Mouse (Mus musculus): ENCODE results near the gene Sult1d1.
"Not testable (repeated sequence)": the region's sequence is repeated elsewhere in the genome, so short reads cannot be mapped to it uniquely, and the experiment has no call there.

Gene Sult1d1

DNA sequence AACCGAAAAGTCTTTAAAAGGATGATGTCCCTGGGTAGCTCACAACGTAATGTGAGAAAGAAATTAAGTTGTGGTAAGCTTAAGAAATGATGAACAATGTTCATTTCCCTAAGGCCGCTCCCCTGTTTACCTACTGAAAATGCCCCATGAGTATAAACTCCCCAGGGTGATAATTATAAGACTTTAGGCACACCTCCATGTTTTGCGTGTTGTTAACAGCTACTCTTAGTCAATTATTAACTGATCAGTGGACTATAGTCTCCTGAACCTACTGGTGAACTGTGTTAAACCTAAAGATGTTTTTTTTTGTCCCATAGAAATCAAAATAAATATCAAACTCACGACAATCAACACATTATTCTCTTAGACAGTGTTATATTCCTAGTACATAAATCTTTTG lies at the start of gene Sult1d1:
Gene Sult1d1, minus strand, starts transcription at position 183 of the 400 bp plus-strand sequence.
- no peak for DNase-seq (ENCODE audit: low spot score)

GRCm38 (mm10) chr5:87615128-87615390 lies 46.2 kb upstream of the Sult1d1 start:
- no peak for DNase-seq (ENCODE audit: low spot score)

GRCm38 (mm10) chr5:87614364-87615127 lies 45.7 kb upstream of the Sult1d1 start:
- no peak for DNase-seq (ENCODE audit: low spot score)

DNA sequence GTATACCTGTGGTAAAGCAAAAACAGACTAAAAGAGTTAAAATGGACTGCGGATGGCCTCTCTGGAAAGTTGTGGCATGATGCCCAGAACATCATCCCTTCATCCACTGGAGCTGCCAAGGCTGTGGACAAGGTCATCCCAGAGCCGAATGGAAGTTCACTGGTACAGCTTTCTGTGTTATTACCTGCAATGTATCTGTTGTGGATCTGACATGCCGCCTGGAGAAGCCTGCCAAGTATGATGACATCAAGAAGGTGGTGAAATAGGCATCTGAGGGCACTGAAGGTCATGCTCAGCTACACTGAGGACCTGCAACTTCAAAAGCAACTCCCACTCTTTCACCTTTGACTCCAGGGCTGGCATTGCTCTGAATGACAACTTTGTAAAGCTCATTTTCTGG lies 32.2 kb upstream of the Sult1d1 start:
- no peak for DNase-seq (ENCODE audit: low spot score)

DNA sequence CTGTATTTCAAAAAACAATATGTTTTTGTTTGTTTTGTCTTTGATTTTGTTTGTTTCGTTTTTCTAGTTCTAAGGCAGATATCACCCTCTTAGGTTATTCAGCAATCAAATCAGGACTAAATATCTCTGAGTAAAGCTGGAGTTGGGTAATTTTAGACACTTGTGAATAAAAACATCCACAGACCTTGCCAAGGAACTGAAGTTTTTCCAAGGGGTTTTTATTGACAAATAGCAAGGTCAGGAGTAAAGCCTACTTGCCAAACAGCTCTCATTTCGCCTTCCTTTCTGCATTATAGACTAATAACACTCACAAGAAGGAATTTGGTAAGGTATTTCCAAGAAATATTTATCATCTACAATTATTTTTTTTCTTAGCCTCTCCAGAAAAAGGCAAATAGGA lies 29.1 kb upstream of the Sult1d1 start:
- DNase-seq (ENCODE audit: low spot score): no peak

GRCm38 (mm10) chr5:87591494-87591893 lies 22.7 kb upstream of the Sult1d1 start, which contains the start of gene Sult1e1:
Gene Sult1e1, minus strand, starts transcription at chr5:87591594.
- no peak for DNase-seq (ENCODE audit: low spot score)

GRCm38 (mm10) chr5:87589916-87590315 lies 21.1 kb upstream of the Sult1d1 start:
- DNase-seq (ENCODE audit: low spot score): no peak

DNA sequence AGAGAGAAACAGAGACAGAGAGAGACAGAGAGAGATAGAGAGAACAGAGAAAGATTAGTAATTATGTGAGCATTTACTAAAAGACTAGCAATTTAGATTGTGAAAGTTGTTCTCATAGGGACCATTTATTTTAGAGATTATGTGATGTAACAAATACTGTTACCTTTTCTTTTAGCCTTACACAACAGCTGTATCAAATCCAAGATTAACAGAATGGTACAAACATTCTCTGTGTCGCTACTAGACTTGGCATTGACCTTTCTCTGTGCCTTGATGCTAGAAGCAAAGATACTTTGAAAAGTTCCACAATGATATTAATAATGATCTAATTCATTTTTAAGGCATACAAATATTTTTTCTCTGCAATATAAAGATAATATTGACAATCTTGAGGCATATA lies 11.6 kb upstream of the Sult1d1 start:
- DNase-seq (ENCODE audit: low spot score): no peak

- no peak for DNase-seq (ENCODE audit: low spot score)
These were observed 5.3 kb upstream of the Sult1d1 start for GRCm38 (mm10) chr5:87574174-87574573.

- DNase-seq (ENCODE audit: low spot score): no peak
These were observed 4.7 kb upstream of the Sult1d1 start for GRCm38 (mm10) chr5:87573490-87573889.

GRCm38 (mm10) chr5:87572781-87573180 lies 4.0 kb upstream of the Sult1d1 start:
- DNase-seq (ENCODE audit: low spot score): no peak

DNA sequence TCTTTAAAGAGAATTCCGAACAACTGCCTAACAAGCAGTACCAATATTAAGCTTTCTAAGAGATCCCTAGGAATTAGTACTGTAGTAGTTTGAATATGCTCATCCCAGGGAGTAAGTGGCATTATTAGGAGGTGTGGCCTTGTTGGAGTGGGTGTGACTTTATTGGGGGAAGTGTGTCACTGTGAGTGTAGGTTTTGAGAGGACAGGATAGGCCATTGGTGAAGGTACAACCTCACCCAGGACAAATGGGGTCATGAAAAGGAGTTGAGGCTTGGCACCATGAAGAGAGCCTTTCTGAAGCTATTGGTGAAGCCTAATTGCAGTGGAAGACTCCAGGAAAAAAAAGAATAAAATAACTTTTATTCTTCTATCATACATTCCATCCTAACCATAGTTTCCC lies 1.5 kb downstream of the Sult1d1 start:
- no peak for DNase-seq (ENCODE audit: low spot score)

DNA sequence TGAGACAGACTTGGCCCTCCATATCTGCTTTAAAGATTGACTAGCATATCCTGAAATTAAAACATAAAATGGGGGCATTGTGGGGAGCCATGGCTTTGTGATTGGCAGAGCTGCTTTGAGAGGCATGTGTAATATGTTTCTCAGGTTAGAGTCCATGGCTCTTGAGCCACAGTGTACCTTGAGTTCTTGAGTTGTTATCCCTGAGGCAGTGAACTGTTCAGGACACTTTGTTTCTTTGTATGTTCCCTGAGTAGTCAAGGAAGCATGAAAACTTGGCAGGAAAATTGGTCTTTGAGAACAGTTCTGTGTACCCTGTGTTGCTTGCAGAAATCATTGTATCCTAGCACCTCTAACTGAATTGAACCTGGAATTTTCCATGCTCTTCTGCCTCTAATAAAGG lies 5.9 kb downstream of the Sult1d1 start:
- no peak for DNase-seq (ENCODE audit: low spot score)

- no peak for DNase-seq (ENCODE audit: low spot score)
These were observed 6.3 kb downstream of the Sult1d1 start for GRCm38 (mm10) chr5:87562526-87562925.

DNA sequence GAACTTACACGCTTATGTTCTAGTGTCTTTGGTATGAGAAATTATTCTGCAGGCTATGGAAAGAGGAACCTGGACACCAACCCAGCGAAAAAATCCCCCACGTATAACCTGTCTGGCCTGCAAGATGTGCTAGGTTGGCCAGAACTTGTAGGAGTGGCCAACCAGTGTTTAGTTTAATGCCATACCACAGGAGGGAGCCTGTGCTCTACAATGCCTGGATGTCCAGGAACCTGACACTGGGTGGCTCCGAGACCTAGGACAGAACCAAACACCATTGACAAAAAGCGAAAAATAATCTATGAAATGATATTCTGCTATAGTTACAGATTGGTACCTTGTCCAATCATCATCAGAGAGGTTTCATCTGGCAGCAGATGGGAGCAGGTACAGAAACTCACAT lies 8.7 kb downstream of the Sult1d1 start:
- DNase-seq (ENCODE audit: low spot score): no peak

- DNase-seq (ENCODE audit: low spot score): no peak
These were observed 17.9 kb downstream of the Sult1d1 start for GRCm38 (mm10) chr5:87550935-87551334.

DNA sequence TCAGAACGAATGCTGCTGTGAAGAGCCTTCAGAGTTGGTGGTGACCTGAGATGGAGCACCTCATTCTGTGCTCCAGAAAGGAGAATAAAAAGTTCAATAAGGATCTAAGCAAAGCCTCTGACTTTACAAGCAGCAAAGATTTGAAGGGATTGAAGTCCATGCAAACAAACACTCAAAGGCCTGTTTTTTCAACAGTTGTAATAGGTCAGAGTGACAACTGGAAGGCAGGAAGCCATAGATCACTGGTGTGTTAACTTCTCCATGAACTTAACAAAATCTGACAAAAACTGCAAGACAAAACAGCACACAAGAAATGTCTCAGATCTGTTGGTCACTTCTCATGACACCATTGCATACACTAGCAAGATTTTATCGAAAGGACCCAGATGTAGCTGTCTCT lies 30.7 kb downstream of the Sult1d1 start, which contains the start of gene Sult1b1:
Gene Sult1b1, minus strand, starts transcription at position 85 of the 400 bp plus-strand sequence.
- no peak for DNase-seq (ENCODE audit: low spot score)

DNA sequence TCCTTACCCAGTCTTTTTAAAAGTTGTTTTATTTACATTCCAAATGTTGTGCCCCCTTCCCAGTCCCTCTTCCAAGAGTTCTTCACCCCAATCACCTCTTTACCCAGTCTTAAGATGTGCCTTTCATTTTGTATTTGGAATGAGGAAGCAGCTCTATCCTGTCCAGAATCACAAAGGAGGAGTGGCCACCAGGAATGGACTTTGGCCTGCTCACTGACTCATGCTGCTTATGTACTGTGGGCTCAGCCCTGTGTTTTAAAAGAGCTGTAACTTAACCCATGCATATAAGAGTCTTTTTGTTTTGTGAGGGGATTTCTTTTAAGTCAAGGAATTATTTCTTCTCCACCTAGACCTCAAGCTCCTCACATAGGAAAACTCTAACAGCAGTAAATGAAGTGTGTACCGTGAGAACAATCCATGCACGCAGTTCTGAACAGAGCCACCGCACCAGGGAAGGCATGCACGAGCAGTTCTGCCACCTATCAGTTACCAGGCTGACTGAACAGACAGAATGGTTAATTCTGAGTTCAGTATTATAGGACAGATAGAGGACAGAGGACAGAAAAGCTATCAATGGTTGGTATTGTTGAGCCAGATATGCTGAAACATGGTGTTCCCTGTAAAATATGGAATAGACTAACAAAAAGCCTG lies 32.7 kb downstream of the Sult1d1 start:
- no peak for DNase-seq (ENCODE audit: low spot score)

- DNase-seq (ENCODE audit: low spot score): no peak
These were observed 36.5 kb downstream of the Sult1d1 start for GRCm38 (mm10) chr5:87532288-87532687.

DNA sequence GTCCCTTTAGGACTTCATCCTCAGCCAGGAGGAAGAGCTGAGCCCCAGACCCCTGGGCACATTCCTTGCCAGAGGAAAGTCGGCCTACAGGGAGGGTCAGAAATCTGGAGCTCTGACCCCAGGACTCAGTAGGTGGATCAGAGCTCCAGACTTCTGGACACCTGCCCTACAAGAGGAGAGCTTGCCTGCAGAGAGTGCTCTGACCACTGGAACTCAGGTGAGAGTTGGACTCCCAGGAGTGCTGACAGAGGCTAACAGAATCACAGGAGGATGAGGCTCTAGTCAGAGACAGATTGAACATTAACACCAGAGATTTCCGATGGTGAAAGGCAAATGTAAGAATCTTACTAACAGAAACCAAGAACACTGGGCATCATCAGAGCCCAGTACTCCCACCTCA lies 45.3 kb downstream of the Sult1d1 start:
- DNase-seq (ENCODE audit: low spot score): not testable (repeated sequence)

DNA sequence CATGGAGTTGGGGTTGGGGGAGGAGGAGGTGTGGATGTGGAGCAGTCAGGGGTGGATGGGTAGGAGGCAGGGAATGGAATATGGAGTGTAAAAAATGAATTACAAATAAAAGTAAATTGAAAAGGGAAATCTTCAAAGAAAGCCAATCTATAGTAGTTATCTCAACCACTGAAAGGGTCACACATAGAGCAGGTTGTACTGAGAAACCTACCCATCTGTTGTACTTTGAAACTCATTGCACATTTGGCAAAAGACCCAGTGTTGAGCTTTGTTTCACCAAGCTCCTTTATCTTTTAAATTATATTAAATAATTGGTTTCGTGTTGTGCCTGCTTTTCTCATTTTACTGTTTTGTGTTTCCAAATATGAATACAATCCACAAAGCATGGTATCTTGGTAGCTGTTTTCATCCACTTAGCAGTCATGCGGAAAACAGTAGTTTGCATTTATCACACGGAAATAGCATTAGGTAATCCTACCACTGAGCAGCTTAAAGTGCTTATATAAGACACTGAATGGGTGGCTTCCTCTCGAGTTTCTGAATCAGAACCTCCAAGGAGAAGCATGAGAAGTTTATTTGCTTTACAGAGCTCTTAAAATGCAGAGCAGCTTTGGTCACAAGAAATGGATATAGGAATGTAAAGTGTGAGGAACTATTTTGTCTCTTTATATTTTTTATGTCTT lies 62.9 kb downstream of the Sult1d1 start:
- no peak for DNase-seq (ENCODE audit: low spot score)
